Mouse (Mus musculus) cerebellum, adult 8-10 months (tissue): ENCODE measurements at regions not wholly inside any gene's neighbourhood (a gene's known extent, or its start where the extent isn't known, plus 50 kb on each side); places are given as distances from the start of the nearest gene placed in this dataset.

Experiments used
- DNase-seq: peaks from one replicate; pipeline ENCODE4 v3.0.0; 2022

- DNase-seq = no peak
These were observed 55.7 kb downstream of the Otor start for GRCm38 (mm10) chr2:143133931-143134330.

GRCm38 (mm10) chr2:143149189-143149588, 70.9 kb downstream of the Otor start:
- no peak for DNase-seq

GRCm38 (mm10) chr2:143164081-143164984, 86.1 kb downstream of the Otor start:
- DNase-seq = no peak

GRCm38 (mm10) chr2:143166771-143167170, 88.5 kb downstream of the Otor start:
- DNase-seq = peak; percentile 14

- DNase-seq = no peak
These were observed 92.4 kb downstream of the Otor start for GRCm38 (mm10) chr2:143170648-143171047.

GRCm38 (mm10) chr2:143184614-143185013, 106.3 kb downstream of the Otor start:
- DNase-seq = no peak

- no peak for DNase-seq
These were observed 114.2 kb downstream of the Otor start for GRCm38 (mm10) chr2:143192256-143193164.

GRCm38 (mm10) chr2:143193165-143193551, 114.9 kb downstream of the Otor start:
- no peak for DNase-seq

GRCm38 (mm10) chr2:143199583-143200249, 121.4 kb downstream of the Otor start:
- no peak for DNase-seq

- no peak for DNase-seq
These were observed 127.8 kb downstream of the Otor start for GRCm38 (mm10) chr2:143206053-143206452.

GRCm38 (mm10) chr2:143207191-143207590, 128.9 kb downstream of the Otor start:
- DNase-seq = no peak

GRCm38 (mm10) chr2:143217251-143217650, 139.0 kb downstream of the Otor start:
- no peak for DNase-seq

- DNase-seq = peak; percentile 93
These were observed 139.6 kb downstream of the Otor start for GRCm38 (mm10) chr2:143217760-143218358.

- DNase-seq = no peak
These were observed 144.1 kb downstream of the Otor start for GRCm38 (mm10) chr2:143222326-143222725.

GRCm38 (mm10) chr2:143224410-143225130, 146.3 kb downstream of the Otor start:
- no peak for DNase-seq

GRCm38 (mm10) chr2:143233795-143234194, 155.5 kb downstream of the Otor start:
- no peak for DNase-seq

GRCm38 (mm10) chr2:143240274-143240673, 162.0 kb downstream of the Otor start:
- no peak for DNase-seq

- no peak for DNase-seq
These were observed 165.5 kb downstream of the Otor start for GRCm38 (mm10) chr2:143243741-143244140.

- DNase-seq = peak; percentile 71
These were observed 167.9 kb downstream of the Otor start for GRCm38 (mm10) chr2:143246131-143246665.

- DNase-seq = no peak
These were observed 190.8 kb downstream of the Otor start for GRCm38 (mm10) chr2:143269026-143269425.

- no peak for DNase-seq
These were observed 192.6 kb downstream of the Otor start for GRCm38 (mm10) chr2:143270826-143271225.
